Mouse (Mus musculus) embryo, embryonic 11 days (tissue): ENCODE measurements at regions not wholly inside any gene's neighbourhood (a gene's known extent, or its start where the extent isn't known, plus 50 kb on each side); places are given as distances from the start of the nearest gene placed in this dataset.

Experiments
- DNase-seq: peaks from one replicate; pipeline ENCODE4 v3.0.0-alpha.2; 2015

GRCm38 (mm10) chr12:56472856-56473647, 63.7 kb downstream of the Nkx2-1 start:
- DNase-seq: no peak

GRCm38 (mm10) chr12:56470932-56471500, 65.7 kb downstream of the Nkx2-1 start:
- no peak for DNase-seq

DNA sequence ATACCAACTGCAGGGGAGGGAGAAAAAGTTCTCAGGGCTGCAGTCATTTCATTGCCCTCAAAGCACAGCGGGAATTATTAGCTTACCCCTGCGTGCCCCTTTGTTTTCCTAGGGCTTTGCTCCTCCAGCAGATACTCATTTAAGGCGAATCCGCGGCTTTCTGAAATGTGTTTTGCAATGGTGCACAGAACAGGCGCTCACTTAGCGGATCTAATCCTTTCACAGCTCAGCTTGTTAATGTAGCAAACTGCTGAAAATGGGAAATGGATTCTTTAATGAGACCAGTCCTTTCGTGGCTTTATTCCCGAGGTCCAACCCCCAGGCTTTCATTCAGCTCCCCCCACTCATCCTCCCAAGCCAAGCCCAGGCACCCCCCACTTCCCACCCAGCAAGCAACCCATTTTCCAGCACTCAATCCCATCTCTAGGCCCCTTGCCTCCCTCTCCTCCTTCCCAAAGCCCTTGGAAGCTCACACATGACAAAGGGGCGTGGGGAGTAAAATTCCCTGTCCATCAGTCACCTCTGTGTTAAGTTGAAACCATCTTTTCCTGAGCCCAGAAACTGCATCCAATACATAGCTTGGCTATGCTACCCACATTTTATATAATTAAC, 77.1 kb downstream of the Nkx2-1 start:
- DNase-seq: peak; percentile 54

DNA sequence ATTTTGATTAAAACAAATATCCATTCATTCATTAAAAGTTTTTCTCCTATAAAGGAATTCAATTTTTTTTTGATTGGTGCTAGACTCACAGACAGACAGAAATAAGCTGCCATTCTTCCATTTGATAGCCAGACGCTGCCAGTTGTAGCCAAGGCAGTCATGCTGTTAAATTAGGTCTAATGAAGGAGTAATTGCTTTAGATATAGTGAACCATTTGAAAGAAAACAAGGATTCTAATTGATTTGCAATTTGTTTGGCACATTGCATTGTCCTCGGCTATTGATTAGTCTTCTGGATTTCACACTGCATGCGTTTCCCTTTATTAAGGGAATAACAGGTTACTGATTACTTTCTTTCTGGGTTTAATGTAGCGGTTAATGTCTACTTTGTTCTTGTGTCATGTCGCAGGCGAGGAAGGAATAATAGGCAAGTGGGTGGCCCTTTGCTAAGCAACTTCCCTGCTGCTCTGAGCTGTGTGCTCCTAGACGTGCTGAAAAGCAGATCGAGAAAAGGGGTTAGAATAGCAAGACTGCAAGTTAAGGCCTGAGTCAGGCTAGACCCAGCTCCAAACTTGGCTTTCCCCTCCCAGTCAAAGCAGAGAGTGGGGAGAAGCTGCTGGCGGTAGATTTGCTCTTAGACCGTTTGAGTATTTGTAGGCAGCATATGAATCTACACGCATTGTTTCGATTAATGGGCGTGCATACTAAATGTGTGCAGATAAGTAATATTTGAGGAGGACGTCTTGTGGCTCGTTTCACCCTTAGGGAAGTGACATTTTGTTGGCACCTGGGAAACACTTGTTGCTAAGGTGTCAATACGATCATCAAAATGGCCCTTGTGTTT, 77.8 kb downstream of the Nkx2-1 start:
- DNase-seq: peak; percentile 69

- DNase-seq: no peak
These were observed 78.8 kb downstream of the Nkx2-1 start for GRCm38 (mm10) chr12:56457951-56458350.

DNA sequence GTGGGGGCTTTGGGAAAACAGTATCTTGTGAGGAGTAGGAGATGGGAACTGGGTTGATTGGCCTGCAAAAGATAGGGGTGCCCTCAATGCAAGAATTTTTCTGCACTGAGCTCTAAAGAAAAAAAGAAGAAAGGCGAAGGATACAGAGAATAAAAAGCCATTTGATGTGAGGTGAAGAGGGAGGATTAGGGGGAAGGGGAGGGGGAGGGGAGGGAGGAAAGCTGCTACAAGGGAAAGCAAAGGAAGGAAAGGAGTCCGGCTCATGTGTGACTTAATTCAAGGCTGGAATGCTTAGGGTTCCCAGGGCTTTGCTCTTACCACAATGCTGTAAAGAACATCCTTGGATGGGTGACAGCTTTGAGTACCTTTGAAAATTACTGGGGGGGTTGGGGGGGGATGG, 79.4 kb downstream of the Nkx2-1 start:
- DNase-seq: peak; percentile 48

DNA sequence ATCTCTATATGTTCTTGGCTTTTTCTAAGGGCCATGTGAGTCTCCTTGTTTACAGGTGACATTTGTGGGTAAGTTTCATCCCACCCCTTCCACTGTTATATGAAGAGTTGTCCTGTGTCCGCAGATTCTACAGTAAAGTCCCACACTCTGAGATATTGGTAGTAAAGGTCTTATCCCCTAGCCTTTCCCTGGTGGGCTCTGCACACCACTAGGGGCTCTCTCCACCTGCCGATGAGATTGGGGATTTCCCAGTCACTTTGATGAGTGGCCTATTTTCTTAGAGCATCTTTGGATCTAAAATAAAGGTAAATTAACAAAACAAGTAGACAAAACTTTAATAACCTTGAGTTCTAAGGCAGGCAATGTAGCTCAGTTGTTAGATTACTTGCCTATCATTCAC, 86.4 kb downstream of the Nkx2-1 start:
- no peak for DNase-seq

- DNase-seq: no peak
These were observed 87.7 kb downstream of the Nkx2-1 start for GRCm38 (mm10) chr12:56448786-56449564.

- DNase-seq: no peak
These were observed 95.4 kb downstream of the Nkx2-1 start for GRCm38 (mm10) chr12:56441166-56441817.

- DNase-seq: peak; percentile 69
These were observed 94.6 kb upstream of the Mbip start for GRCm38 (mm10) chr12:56440068-56440847.

DNA sequence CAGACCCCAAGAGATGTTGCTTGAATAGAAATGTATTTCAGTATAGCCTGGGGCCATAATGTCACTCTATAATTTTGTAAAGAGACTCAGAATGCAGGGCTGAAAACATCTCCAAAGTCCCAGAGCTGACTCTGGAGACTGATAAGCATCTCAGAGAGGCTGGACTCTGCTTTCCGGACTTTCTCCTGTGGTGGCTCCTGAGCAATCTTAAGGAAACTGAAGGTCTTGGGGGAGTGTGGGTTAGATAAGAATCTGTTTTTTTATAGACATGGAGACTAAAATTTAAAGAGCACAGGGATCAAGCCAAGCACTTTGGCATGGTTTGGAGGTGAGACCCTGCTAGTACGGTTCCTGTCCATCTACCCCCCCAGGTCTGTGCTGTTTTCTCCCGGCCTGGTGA, 92.7 kb upstream of the Mbip start:
- DNase-seq: no peak

GRCm38 (mm10) chr12:56437975-56438374, 92.3 kb upstream of the Mbip start:
- DNase-seq: no peak

- no peak for DNase-seq
These were observed 81.1 kb upstream of the Mbip start for GRCm38 (mm10) chr12:56426681-56427246.

DNA sequence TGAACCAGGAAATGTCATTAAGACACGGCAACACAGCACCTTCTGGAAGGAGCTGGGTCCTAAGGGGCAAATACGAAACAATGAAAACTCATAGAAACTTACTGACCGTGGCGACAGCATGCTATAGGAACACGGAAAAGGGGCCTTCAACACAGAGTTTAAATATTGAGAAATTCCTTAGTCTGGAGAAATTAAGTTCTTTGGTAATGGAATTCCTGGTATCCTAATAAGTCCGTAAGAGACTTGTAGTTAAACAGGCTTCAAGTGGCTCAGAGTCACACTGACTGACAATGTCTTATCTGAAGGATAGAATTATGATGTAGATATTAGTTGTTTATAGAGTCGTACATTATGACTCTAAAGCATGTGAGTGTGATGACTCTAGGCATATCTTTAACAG, 70.4 kb upstream of the Mbip start:
- DNase-seq: no peak

GRCm38 (mm10) chr12:56414861-56415765, 69.4 kb upstream of the Mbip start:
- DNase-seq: no peak

- no peak for DNase-seq
These were observed 60.0 kb upstream of the Mbip start for GRCm38 (mm10) chr12:56405658-56406057.

GRCm38 (mm10) chr12:56404833-56405232, 59.1 kb upstream of the Mbip start:
- DNase-seq: peak; percentile 74

GRCm38 (mm10) chr12:56404262-56404661, 58.6 kb upstream of the Mbip start:
- DNase-seq: no peak

DNA sequence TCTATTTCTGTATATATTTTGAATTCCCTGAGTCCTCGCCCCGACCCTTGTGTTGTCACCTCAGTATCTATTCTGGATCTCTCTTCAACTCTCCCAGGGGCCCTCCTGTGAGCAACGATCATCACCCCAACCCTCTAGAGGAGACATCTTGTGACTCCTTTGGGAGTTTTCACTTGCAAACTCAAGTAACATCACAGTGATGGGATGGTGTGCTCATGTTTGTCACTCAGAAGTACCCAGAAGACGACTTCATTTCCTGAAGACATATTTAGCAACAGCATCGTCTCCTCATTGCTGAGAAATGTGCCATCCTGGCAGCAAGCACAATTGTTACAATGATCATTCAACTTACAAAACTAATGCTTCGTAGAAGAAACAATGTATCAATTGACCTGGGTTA, 57.9 kb upstream of the Mbip start:
- no peak for DNase-seq

DNA sequence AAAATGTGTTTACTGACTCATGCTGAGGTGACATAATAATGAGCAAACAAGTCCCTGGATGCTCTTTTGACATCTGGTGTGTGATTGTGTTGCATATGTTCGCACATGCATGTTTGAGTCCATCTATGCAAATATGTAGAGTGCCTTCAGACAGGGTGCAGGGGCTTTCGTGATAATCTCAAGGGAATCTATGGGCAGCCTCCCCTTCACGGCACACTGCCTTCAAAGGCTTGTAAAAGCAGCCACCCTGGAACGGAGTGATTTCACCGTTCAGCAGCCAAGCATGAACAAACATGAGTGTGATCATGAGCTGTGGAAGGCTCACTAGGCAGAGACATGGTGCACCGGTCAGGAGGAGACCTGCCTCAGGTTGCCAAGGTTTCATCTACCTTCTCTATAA, 57.1 kb upstream of the Mbip start:
- DNase-seq: no peak
